ENCODE assay signal across 8 mouse cellular contexts in the genomic region with DNA sequence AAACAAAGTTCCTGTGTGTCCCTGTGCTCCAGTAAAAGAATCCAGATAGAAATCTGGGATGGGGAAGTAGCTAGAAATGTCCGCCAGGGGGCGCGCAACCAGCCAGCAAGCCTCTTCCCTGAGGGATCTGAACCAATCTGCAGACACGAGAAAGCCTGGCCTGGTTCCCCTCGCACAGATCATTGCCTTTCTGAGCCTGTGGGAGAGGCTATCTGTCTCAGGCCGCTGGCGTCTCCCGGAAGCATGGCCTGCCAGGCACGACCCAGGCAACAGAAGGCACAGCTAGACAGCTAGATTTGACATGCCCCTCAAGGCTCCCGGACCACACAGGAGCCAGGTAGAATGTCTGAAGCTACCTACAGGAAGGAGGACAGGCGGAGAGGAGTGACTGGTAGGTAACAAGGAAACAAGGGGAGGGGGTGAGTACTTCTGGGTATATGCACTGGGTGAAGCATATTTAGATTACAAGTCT. TPM values are rescaled to one million over a fixed set of nuclear protein-coding genes. Genes with fewer than 3 reads are reported as not detected.
A peak's percentile ranks its signal among the peaks of the same experiment; 100 is the strongest.
DNase-seq lines count a peak whose midpoint lies in the region; ATAC-seq lines count a peak whose summit lies in the region.

TSS of gene Dgcr6 (plus strand) at position 130 of the 472 bp plus-strand sequence.

- ATAC-seq in hindbrain, embryonic 16.5 days: peak; percentile 86

- H3K4me3 ChIP-seq in hindbrain, embryonic 16.5 days (ENCODE audit: low read length): peak within 1 kb of the TSS; percentile 1; the same call in 1 of the 2 replicates

- peak within 1 kb of the TSS; percentile 14; the same call in 1 of the 2 replicates for H3K9ac ChIP-seq in hindbrain, embryonic 16.5 days (ENCODE audit: low read depth, low read length)

- peak within 1 kb of the TSS; percentile 27 for H3K4me2 ChIP-seq in hindbrain, embryonic 16.5 days (ENCODE audit: low read length)

- H3K9me3 ChIP-seq in hindbrain, embryonic 16.5 days (ENCODE audit: control insufficient read depth, low read length): no peaks in the 10 kb centered on the region

- peak; percentile 92 for DNase-seq in ZHBTc4 (ENCODE audit: low read depth, low spot score)
- peak; percentile 70 to 89 for DNase-seq in cerebellum, postnatal 4 days (ENCODE audit: low spot score in 2 of 2)
- peak; percentile 68 to 73 for DNase-seq in gastrocnemius, adult 8-10 months (ENCODE audit: low spot score in 2 of 2)
- peak; percentile 59 for DNase-seq in left cerebral cortex, adult 11 months (ENCODE audit: low spot score)
- DNase-seq in lung, postnatal 36 days: peak; percentile 83
- DNase-seq in right cerebral cortex, adult 18-20 months: peak; percentile 74
- DNase-seq in urinary bladder, postnatal 14 days (ENCODE audit: low spot score): peak; percentile 83

- 10% methylated on average over 11 of the region's 11 CpGs for WGBS in hindbrain, embryonic 16.5 days

- H3K4me1 ChIP-seq in hindbrain, embryonic 16.5 days (ENCODE audit: control insufficient read depth, insufficient read depth, low read depth, low read length): no peaks in the 10 kb centered on the region

- H3K36me3 ChIP-seq in hindbrain, embryonic 16.5 days (ENCODE audit: control insufficient read depth, insufficient read depth, low read length): no peaks in the 10 kb centered on the region

- H3K27ac ChIP-seq in hindbrain, embryonic 16.5 days (ENCODE audit: low read depth, low read length): peak within 1 kb of the TSS; percentile 24; the same call in 1 of the 2 replicates

- H3K27me3 ChIP-seq in hindbrain, embryonic 16.5 days (replicated peaks; ENCODE audit: control insufficient read depth, insufficient read depth, low read length): no peaks in the 10 kb centered on the region

RNA-seq across cellular contexts. Expression of gene Dgcr6, which starts in this region (rescaled TPM):
- total RNA-seq in gastrocnemius, adult 8-10 months (2022): 10 to 100 TPM; 48.2 to 56.8 (median 51.2) TPM
- polyA plus RNA-seq in hindbrain, embryonic 16.5 days (2015; fragmentation: Nextera tagmentation; extraction: Ambion mirVana): 145 and 162 TPM in 2 replicates

Comparison
In these comparisons a context has a peak if more than half of its experiments do, and no peak if none do; other contexts are left out.
1. Peak in every context shown above with its lines: DNase-seq, ATAC-seq, H3K4me3 ChIP-seq and H3K27ac ChIP-seq.